Mouse (Mus musculus) kidney, postnatal 36 days (tissue): Measurements from ENCODE around the gene Cmtm7.

Experiments
- DNase-seq, 2 experiments: peaks; one replicate each; pipeline ENCODE4 v3.0.0; 2021 to 2022; ENCODE audit warnings: mixed read lengths in 2 of 2

Cmtm7 gene

DNA sequence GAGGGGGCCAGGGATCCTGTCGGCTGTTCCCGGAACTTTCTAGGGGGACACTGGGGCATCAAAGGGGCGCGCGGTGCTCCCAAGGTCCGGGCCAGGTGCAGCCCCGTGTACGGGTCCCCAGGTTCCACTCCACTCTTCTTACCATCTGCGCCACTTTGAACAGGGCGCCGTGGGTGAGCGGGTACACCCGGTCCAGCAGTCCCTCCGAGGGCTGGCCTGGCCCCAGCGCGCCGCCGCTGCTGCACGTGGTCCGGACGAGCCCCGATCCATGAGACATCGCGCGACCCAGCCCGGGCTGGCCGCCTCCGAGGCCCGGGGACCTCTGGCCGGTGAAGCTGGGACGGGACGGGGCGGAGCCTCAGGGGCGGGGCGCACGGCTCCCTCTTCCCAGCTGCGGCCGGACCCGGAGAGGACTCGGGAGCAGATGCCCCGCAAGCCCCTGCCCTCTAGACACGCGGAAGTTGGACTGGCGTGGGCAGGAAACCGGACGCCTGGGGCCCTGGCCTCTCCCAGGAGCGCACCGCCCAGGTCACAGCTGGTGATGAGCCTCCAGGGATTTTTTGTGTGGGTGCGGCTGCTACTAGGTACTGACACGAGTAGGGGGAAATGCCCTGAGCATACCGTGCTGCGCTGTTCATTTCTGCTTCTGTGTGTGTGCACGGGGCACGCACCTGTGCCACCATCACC, at the start of gene Cmtm7:
Gene Cmtm7 (minus strand): TSS at position 331 of the 687 bp plus-strand sequence.
- DNase-seq, result peak; percentile 85 to 93

DNA sequence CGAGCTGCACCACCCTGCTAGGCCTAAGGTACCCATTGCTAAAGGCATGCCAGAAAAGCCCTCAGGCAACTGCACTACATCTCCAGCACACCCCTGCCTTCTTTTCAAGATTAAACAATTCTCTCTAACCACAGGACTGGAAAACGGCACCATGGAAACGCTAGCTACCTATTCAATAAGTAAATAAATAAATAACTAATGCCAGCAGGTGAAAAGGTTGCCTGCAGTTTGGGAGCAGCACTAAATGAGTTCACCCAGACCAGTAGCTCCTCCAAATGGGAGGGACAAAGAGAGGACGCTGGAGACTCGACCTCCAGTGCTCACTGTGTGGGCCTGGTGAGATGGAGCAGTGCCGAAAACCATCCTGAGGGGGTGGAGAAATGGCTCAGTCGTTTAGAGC, 48.7 kb upstream of the Cmtm7 start:
- DNase-seq, result no peak

DNA sequence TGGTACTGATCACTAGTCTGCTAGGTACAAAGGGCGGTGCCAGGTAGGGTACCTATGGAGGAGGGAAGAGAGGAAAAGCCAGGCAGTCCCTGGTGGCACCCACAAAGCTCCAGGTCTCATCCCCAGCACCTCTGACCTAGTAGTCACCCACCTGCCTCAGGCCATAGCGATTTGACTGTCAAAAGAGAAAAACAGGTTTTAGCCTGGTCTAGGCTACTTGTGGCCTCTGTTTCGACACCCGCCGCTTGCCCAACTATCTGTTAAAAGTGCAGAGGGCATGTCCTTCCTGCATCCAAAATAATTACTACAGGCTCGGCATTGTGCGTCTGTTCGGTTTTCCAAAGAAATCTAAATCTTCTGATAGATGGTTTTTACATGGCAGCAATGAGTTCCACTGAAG, 48.0 kb upstream of the Cmtm7 start:
- no peak for DNase-seq

DNA sequence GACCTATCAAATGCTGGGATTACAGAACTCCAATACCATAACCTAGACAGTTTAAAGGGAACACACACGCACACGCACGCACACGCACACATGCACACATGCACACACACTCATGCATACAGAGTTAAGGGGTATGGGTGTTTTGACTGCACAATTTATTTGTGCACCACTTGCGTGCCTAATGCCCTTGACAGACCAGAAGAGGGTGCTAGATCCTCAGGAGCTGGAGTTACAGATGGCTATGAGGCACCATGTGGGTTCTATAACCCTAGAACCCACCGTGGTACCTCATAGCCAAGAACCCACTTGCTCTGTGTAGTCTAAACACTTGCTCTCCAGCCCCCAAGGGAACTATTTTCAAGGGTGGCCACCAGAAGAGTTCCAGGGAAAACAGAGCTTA, 46.7 kb upstream of the Cmtm7 start:
- no peak for DNase-seq

DNA sequence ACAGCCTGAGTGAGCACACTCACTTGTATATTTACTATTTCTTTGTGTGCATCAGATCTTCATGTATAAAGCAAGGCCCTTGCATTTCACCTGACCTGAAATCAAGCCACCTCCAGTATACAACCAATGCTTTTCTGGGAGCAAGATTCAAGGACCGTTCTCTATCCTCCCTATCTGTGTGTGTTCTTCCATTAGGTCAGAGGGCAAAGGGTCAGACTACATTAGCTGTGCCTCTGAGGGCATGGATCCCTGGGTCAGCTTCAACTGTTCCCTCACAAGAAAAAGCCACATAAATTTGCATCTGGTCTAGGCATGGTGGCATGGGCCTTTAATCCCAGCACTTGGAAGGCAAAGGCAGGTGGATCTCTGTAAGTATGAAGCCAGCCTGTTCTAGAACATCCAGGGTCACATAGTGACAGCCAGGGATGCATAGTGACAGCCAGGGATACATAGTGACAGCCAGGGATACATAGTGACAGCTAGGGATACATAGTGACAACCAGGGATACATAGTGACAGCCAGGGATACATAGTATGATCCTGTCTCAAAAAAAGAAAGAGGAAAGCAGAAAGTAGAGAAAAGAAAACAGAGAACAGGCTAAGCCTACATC, 45.7 kb upstream of the Cmtm7 start:
- DNase-seq, result no peak

DNA sequence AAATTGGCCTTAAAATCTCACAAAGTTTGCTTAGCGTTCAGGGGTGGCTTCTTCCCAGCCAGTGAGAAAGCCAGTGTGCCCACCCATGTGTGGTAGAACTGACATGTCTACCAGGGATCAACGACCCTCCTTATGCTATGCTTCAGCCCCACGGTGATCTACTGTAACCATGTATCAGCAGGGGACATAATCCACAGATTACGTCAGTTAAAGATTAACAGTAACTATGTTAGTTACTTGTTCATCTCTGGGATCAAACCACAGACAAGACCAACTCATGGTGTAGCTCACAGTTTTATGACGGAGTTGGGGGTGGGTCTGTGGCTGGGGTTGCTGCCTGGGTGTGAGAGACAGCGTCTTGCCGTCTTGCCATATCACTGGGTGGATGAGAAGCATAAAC, 42.5 kb upstream of the Cmtm7 start:
- no peak for DNase-seq

DNA sequence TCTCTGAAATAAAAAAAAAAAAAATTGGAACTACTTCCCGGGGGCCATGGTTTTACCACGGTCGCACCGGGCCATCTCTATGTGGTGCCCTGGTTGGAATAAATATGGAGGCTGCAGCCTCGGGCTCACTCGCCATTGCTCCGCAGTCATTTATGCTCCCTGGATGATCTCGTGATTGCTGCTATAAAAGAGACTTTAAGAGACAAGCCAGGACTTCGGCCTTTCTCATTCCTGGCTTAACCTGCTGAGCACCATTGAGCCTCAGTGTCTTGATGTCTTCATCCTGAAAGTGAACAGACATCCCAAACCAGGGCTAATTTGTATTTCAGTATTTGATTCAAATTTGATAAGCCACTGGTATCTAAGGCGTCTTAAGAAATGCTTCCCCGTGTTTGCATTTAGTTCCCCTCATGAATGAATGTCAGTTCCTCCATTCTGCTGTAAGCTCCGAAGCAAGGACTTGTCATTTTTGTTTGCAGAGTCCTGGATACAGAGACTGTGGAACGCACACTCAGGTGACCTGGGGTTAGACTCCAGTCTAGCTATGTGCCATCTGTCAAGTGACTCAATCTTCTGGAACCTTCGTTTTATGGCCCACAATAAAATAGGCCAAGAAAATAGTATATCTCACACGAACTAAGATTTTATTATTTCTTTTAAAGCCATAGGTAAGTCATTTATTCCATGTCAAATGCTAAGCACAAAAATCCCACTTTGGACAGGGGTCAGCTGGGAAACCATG, 40.1 kb upstream of the Cmtm7 start:
- no peak for DNase-seq

DNA sequence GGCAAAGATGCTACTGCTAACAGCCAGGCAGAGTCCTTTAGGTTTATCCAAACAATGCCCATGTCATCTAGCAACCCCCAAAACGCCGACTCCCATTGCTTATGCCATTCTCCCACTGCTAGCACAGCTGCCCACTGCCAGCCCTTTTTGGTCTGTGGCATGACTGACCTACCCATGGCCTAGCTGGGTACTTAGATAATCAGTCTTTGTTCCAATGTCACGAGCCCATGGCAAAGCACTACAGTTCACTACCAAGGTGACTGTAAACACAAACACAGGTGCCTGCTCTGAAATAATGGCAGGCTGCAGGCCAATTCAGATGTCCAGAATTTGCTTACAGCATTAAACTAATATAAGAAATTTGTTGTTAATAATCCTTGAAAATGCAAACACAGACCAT, 37.3 kb upstream of the Cmtm7 start:
- DNase-seq, result no peak

- DNase-seq, result no peak
These were observed 35.4 kb upstream of the Cmtm7 start for GRCm38 (mm10) chr9:114817012-114817411.

DNA sequence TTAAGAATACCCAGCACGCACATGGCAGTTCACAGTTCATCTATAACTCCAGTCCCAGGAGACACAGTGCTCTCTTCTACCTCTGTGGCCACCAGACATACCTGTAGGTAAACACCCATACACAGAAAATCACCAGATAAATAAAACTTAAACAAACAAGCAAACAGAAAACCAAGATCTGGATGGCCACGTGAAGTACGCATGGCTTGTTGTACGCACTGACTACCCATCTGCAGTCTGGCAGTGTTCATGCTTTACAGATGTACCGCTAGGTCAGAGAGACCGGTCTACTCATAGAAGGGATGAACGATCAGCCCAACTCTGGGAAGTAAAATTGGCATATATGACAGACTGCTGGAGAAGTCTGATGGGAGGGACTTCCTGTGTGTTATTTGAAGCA, 34.5 kb upstream of the Cmtm7 start:
- no peak for DNase-seq

GRCm38 (mm10) chr9:114815315-114815714, 33.7 kb upstream of the Cmtm7 start:
- peak; percentile 47 to 61 for DNase-seq

DNA sequence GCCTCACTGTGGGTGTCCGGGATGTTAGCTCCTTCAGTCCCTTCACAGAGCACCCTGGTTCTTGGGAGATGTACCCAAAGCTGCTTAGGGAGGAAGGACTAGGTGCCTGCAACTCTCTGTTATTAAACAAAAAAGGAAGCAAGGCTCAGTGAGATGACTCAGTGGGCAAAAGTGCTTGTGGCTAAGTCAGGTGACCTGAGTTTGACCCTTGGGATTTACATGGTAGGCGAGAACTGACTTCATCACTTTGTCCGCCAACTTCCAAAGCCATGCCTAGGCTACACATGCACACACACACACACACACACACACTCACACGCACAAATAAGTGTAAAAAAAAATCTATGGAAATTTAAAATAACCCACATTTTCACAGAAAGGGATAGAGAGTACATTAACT, 30.3 kb upstream of the Cmtm7 start:
- no peak for DNase-seq

DNA sequence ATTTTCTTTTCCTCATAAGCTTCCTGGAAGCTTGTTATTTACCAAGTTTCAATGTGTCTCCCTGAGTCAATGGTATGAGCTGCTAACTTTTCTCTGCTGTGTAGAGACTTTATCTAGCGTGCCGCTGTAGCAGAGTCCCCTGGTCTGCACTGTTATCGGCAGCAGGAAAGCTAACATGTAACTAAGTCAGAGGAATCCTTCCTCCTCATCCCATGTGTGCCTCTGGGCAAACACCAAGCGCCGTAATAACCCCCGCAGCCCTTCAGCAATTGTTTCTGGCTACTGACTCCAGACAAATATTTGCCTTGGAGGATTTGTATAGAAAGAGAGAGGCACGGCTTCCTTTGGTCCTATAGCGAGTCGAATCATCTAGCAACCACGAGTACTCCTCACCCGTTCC, 29.2 kb upstream of the Cmtm7 start:
- no peak for DNase-seq

GRCm38 (mm10) chr9:114808671-114809070, 27.0 kb upstream of the Cmtm7 start:
- DNase-seq, result no peak

DNA sequence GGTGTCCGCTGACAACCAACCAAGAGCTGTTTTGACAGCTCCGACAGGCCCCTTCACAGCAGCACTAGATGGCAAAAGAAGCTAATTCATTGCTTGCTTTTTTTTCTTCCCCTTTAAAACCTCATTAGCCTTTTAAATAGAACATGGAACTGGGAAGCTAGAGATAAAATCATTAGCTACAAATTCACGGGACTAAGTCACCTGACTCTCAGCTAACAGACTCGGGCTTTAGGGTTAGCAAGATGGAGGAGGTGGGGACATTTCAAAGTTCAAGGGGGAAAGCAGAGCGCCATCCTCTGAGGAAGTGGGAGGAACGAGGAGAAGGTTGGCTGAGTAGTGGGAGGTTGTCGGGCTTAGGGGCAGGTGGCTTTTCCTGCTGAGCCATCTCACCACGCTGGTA, 25.6 kb upstream of the Cmtm7 start:
- peak in 1 of 2 experiments; percentile 24 for DNase-seq

GRCm38 (mm10) chr9:114805151-114805671, 23.6 kb upstream of the Cmtm7 start:
- peak; percentile 30 to 63 for DNase-seq

- no peak for DNase-seq
These were observed 20.5 kb upstream of the Cmtm7 start for GRCm38 (mm10) chr9:114802191-114802590.

- no peak for DNase-seq
These were observed 19.6 kb upstream of the Cmtm7 start for GRCm38 (mm10) chr9:114801301-114801700.

- DNase-seq, result no peak
These were observed 17.9 kb upstream of the Cmtm7 start for GRCm38 (mm10) chr9:114799498-114800107.

- no peak for DNase-seq
These were observed 17.2 kb upstream of the Cmtm7 start for GRCm38 (mm10) chr9:114798845-114799244.

DNA sequence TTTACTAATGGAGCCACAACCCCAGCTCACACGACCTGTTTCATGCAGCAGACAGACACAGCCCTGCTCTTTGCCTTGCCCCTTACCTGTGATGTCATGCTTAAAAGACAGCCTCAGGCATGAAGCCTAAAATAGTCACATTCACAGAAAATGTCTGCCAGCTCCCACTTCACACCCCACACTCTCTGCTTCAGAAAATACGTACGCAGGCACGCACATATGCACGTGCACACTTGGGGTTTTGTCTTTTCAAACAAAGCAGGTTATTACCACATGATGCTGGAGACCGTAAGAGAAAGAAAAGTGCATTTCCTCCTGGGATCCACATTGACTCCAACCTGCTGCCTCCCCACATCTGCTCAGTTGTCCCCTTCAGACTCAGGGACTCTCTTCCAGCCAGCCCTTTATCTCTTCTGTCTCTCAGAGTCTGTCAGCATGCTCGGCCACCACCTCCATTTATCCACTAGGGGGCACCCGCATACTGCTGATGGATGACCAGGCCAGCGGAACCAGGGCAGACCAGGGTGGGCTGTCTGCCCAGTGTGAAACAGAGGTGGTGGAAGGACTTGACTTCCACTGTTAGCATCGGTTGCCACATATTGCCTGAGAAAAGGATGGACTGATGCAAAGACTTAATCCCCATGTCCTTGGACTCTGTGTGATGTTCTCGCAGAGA, 15.8 kb upstream of the Cmtm7 start:
- peak; percentile 80 to 89 for DNase-seq

DNA sequence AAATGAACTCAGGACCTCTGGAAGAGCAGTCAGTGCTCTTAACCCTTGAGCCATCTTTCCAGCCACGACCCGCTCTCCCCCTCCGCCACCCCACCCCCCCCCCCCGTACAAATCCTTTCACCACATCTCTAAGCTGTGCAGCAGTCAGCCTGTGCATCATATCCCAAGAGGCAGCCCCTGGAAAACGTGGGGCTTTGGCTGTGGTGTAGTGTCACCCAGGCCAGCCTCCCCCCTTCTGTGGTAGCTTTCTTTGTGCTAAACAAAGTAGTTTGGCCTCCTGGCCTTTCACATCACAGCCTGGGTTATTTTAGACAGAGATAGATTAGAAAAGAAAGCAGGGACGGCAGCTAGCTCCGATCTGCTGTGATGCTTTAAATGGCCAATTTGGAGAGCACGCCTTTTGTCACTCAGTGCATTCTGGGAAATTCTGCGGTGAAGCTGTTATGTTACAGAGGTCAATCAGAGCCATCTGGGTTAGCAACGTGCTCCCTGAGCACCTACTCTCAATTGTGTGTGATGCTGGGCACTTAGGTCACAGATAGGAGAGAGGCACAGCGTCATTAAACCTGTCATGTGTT, 14.9 kb upstream of the Cmtm7 start:
- DNase-seq, result no peak
